Mouse (Mus musculus): ENCODE results near the gene Usp20.

The Usp20 gene

GRCm38 (mm10) chr2:31040487-31040886 lies 58.4 kb downstream of the Usp20 start:
- DNase-seq (ENCODE audit: low spot score) = no peak

GRCm38 (mm10) chr2:31041386-31041785 lies 59.3 kb downstream of the Usp20 start:
- no peak for DNase-seq (ENCODE audit: low spot score)

GRCm38 (mm10) chr2:31042881-31043280 lies 60.8 kb downstream of the Usp20 start:
- DNase-seq (ENCODE audit: low spot score) = no peak

- DNase-seq (ENCODE audit: low spot score) = no peak
These were observed 61.8 kb downstream of the Usp20 start for GRCm38 (mm10) chr2:31043856-31044255.

GRCm38 (mm10) chr2:31048037-31048436 lies 66.0 kb downstream of the Usp20 start:
- DNase-seq (ENCODE audit: low spot score) = no peak

- no peak for DNase-seq (ENCODE audit: low spot score)
These were observed 70.4 kb downstream of the Usp20 start for GRCm38 (mm10) chr2:31052441-31052840.

GRCm38 (mm10) chr2:31053426-31053825 lies 71.3 kb downstream of the Usp20 start:
- no peak for DNase-seq (ENCODE audit: low spot score)

- DNase-seq (ENCODE audit: low spot score) = no peak
These were observed 71.8 kb downstream of the Usp20 start for GRCm38 (mm10) chr2:31053851-31054340.

- DNase-seq (ENCODE audit: low spot score) = no peak
These were observed 74.0 kb downstream of the Usp20 start for GRCm38 (mm10) chr2:31056070-31056469.

- no peak for DNase-seq (ENCODE audit: low spot score)
These were observed 75.6 kb downstream of the Usp20 start for GRCm38 (mm10) chr2:31057549-31058177.

- DNase-seq (ENCODE audit: low spot score) = no peak
These were observed 76.4 kb downstream of the Usp20 start for GRCm38 (mm10) chr2:31058443-31058842.

GRCm38 (mm10) chr2:31060271-31060670 lies 78.2 kb downstream of the Usp20 start:
- no peak for DNase-seq (ENCODE audit: low spot score)

GRCm38 (mm10) chr2:31060787-31061730 lies 79.0 kb downstream of the Usp20 start:
- no peak for DNase-seq (ENCODE audit: low spot score)

- no peak for DNase-seq (ENCODE audit: low spot score)
These were observed 80.0 kb downstream of the Usp20 start for GRCm38 (mm10) chr2:31061868-31062628.

- DNase-seq (ENCODE audit: low spot score) = no peak
These were observed 84.1 kb downstream of the Usp20 start for GRCm38 (mm10) chr2:31066019-31066789.

- DNase-seq (ENCODE audit: low spot score) = no peak
These were observed 85.0 kb downstream of the Usp20 start for GRCm38 (mm10) chr2:31067059-31067595.

GRCm38 (mm10) chr2:31067696-31068245 lies 85.7 kb downstream of the Usp20 start:
- DNase-seq (ENCODE audit: low spot score) = no peak

GRCm38 (mm10) chr2:31068246-31069113 lies 86.4 kb downstream of the Usp20 start:
- DNase-seq (ENCODE audit: low spot score) = peak; percentile 42

- no peak for DNase-seq (ENCODE audit: low spot score)
These were observed 87.0 kb downstream of the Usp20 start for GRCm38 (mm10) chr2:31069114-31069445.

GRCm38 (mm10) chr2:31069506-31069905 lies 87.4 kb downstream of the Usp20 start:
- no peak for DNase-seq (ENCODE audit: low spot score)
